Mouse (Mus musculus): ENCODE data around the gene Wfdc5.

DNA sequence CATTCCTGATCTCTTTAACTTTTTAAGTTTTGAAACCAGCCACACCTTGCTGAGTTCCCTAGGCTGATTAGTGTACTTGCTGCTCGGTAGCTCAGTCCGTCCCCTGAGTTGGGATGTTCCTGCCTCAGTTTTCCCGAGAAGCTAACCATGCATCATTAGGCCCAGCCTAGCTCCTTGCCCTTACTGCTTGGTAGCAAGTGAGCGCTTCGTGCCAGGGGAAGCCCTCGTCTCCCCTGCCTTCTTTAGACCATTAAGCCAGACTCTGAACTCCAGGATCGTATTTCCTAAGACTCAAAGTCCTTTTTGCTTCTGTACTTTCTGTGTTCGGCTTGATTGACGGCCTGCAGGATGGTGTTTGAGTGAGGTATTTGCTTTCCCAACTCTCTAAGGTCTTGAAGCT, 798 bp upstream of the Wfdc5 start:
- no peak for TF ChIP-seq CTCF (IDR thresholded peaks at IDR 0.05; ENCODE audit: extremely low read depth, insufficient read length, insufficient replicate concordance, low read depth, low read length)
- TF ChIP-seq POLR2A (IDR thresholded peaks at IDR 0.05; ENCODE audit: low read depth, low read length): no peak
